Mouse (Mus musculus): ENCODE results near the gene Ripor3. TPM values are rescaled to one million over a fixed set of nuclear protein-coding genes. Genes with fewer than 3 reads are reported as not detected.

The Ripor3 gene
- polyA plus RNA-seq, 1 experiment from 2014 or later, result 0.13 TPM

- Histone ChIP-seq H3K9ac (replicated peaks) (no peak overlapping the region), H3K4me3 (no peak overlapping the region), H3K4me2 (replicated peaks) (no peak overlapping the region), H3K36me3 (no peaks in the 10 kb centered on the region), H3K4me1 (no peaks in the 10 kb centered on the region), H3K27ac (replicated peaks) (no peak overlapping the region), H3K27me3 (no peaks in the 10 kb centered on the region), H3K9me3 (0 out of 2 replicates have a peak, but pooled peaks cover 3% of the 10 kb centered on the region)
- 57% methylated on average over 4 of the region's 4 CpGs for WGBS
- ATAC-seq (replicated peaks), result no peak
Observed at GRCm38 (mm10) chr2:168002188-168002587, 8.2 kb downstream of the Ripor3 start.

- ATAC-seq (replicated peaks), result no peak
- no peaks in the 10 kb centered on the region for H3K4me1 ChIP-seq
- no peak overlapping the region for H3K9ac ChIP-seq (replicated peaks)
- no peaks in the 10 kb centered on the region for H3K27me3 ChIP-seq
- 0 out of 2 replicates have a peak, but pooled peaks cover 3% of the 10 kb centered on the region for H3K9me3 ChIP-seq
- no peak overlapping the region for H3K4me2 ChIP-seq (replicated peaks)
- H3K27ac ChIP-seq (replicated peaks), result no peak overlapping the region
- no peak overlapping the region for H3K4me3 ChIP-seq
- no peaks in the 10 kb centered on the region for H3K36me3 ChIP-seq
- 71% methylated on average over 3 of the region's 3 CpGs for WGBS
Observed at GRCm38 (mm10) chr2:167999145-167999743, 11.2 kb downstream of the Ripor3 start.

GRCm38 (mm10) chr2:167997562-167997961, 12.9 kb downstream of the Ripor3 start:
- H3K36me3 ChIP-seq, result no peaks in the 10 kb centered on the region
- H3K27ac ChIP-seq (replicated peaks), result no peak overlapping the region
- H3K4me3 ChIP-seq, result no peak overlapping the region
- 82% methylated on average over 3 of the region's 3 CpGs for WGBS
- no peaks in the 10 kb centered on the region for H3K27me3 ChIP-seq
- no peak for ATAC-seq (replicated peaks)
- 0 out of 2 replicates have a peak, but pooled peaks cover 3% of the 10 kb centered on the region for H3K9me3 ChIP-seq
- no peaks in the 10 kb centered on the region for H3K4me1 ChIP-seq
- H3K9ac ChIP-seq (replicated peaks), result no peak overlapping the region
- no peak overlapping the region for H3K4me2 ChIP-seq (replicated peaks)

DNA sequence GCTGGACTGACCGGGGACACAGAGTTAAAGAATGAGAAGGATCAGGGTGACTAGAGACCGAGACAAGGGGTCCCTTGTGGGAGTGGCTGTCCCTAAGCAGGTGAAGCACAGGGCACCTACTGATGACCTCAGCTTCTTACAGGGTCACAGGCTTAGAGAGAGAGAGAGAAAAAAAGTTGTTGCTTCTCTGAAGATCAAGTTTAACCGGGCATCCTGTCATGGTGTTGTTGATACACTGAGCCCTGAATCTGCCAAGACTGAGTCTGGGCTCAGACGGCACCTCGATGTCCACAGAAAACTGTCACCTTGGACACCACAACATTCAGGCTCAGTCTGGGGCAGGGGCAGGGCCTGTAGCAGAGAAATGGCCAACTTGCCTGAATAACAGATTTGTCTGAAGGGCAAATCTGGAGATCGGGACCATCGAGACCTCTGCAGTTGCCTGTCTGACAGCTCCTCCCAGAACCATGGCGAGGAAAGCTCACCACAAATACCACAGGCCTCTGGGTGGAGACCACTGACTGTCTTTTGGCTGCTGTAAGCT, 13.7 kb downstream of the Ripor3 start:
- 58% methylated on average over 8 of the region's 8 CpGs for WGBS
- H3K27ac ChIP-seq (replicated peaks), result no peak overlapping the region
- H3K4me2 ChIP-seq (replicated peaks), result no peak overlapping the region
- H3K27me3 ChIP-seq, result no peaks in the 10 kb centered on the region
- H3K36me3 ChIP-seq, result no peaks in the 10 kb centered on the region
- H3K9ac ChIP-seq (replicated peaks), result no peak overlapping the region
- H3K9me3 ChIP-seq, result 0 out of 2 replicates have a peak, but pooled peaks cover 3% of the 10 kb centered on the region
- no peaks in the 10 kb centered on the region for H3K4me1 ChIP-seq
- no peak for ATAC-seq (replicated peaks)
- H3K4me3 ChIP-seq, result no peak overlapping the region

DNA sequence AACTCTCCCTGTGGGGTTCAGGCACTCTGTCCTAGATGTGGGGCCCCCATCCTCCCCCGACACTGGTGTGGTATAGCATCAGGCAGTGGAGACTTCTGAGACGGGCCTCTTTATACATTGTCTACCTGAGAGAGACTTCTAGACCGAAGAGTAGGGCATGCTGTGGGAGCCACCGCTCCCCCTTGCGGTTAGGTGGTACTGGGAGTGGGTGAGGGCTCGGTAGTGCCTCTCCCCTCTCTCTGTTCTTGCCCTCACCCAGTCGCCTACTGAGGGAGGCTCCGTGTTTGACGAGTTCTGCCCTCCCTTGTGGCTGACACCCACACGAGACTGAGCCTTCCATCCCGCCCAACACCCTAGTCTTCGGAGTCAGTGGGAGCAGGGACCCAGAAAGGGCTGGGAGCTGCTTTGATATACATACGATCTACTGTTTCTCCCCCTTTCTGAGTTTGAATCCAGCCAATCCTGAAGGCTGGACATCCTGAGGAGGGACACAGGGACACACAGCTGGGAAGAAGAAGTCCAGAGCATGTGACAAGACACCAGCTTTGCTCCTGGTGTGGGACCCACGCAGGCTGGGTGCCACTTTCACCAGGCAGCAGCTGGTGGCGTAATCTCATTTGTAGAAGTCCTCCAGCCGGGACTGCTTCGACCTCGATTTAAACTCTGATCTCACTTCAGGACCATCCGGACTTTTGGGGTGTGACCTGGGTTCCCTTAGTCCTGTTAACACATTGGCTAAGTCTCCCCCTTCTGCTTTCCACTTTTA, 14.4 kb downstream of the Ripor3 start:
- Histone ChIP-seq H3K27me3 (no peaks in the 10 kb centered on the region), H3K9ac (replicated peaks) (no peak overlapping the region), H3K27ac (replicated peaks) (no peak overlapping the region), H3K4me3 (no peak overlapping the region), H3K36me3 (no peaks in the 10 kb centered on the region), H3K4me2 (replicated peaks) (no peak overlapping the region), H3K9me3 (0 out of 2 replicates have a peak, but pooled peaks cover 3% of the 10 kb centered on the region), H3K4me1 (no peaks in the 10 kb centered on the region)
- 66% methylated on average over 19 of the region's 19 CpGs for WGBS
- no peak for ATAC-seq (replicated peaks)

GRCm38 (mm10) chr2:167993260-167993659, 17.2 kb downstream of the Ripor3 start:
- ATAC-seq (replicated peaks), result no peak
- Histone ChIP-seq H3K4me3 (no peak overlapping the region), H3K4me1 (peaks cover 8% of the 10 kb centered on the region), H3K4me2 (replicated peaks) (no peak overlapping the region), H3K36me3 (no peaks in the 10 kb centered on the region), H3K27ac (replicated peaks) (no peak overlapping the region), H3K9me3 (no peaks in the 10 kb centered on the region), H3K9ac (replicated peaks) (no peak overlapping the region), H3K27me3 (no peaks in the 10 kb centered on the region)
- 64% methylated on average over 13 of the region's 13 CpGs for WGBS

DNA sequence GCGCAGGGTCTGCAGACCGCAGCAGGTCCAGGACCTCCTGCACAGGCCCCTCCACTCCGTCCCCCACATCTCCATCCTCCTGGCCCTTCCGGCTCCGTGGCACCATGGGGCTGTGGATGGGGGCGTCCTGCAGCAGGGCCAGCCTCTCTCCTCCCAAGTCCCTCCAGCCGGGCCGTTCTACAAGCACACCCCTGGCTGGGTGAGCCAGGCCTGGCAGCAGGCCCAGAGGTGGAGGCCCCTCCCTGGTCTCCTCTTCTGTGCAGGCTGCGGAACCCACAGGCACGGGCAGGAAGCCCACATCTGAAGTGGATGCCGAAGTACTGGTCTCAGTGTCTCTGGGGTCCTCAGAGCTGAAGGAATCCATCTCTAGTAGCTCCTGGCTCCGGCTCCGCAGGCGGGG, 21.1 kb downstream of the Ripor3 start:
- Histone ChIP-seq H3K36me3 (no peaks in the 10 kb centered on the region), H3K9ac (replicated peaks) (no peak overlapping the region), H3K4me2 (replicated peaks) (no peak overlapping the region), H3K27ac (replicated peaks) (no peak overlapping the region), H3K4me1 (peaks cover 8% of the 10 kb centered on the region), H3K27me3 (no peaks in the 10 kb centered on the region), H3K4me3 (no peak overlapping the region), H3K9me3 (no peaks in the 10 kb centered on the region)
- 54% methylated on average over 14 of the region's 14 CpGs for WGBS
- ATAC-seq (replicated peaks), result peak; percentile 55; the same call in 1 of the 2 replicates

DNA sequence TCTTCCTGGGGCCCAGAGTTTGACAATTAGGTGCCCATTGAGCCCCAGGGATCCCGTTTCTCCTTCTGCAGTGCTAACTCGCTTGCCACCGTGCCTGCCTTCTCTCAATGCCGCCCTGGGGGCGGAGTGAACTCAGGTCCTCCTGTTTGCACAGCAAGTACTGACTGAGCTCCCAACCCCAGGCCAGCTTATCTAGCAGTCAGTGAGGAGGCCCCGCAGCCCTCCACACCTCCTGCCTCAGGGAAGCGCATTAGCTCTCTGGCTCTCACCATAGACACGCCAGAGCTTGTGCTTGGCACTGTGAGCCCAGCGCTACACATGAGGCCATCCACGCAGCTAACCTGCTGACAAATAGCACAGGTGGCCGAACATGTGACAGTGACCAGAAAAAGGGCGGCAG, 22.8 kb downstream of the Ripor3 start:
- no peak overlapping the region for H3K27ac ChIP-seq (replicated peaks)
- no peak overlapping the region for H3K9ac ChIP-seq (replicated peaks)
- H3K27me3 ChIP-seq, result no peaks in the 10 kb centered on the region
- no peak overlapping the region for H3K4me3 ChIP-seq
- no peaks in the 10 kb centered on the region for H3K9me3 ChIP-seq
- no peaks in the 10 kb centered on the region for H3K36me3 ChIP-seq
- no peak overlapping the region for H3K4me2 ChIP-seq (replicated peaks)
- peaks cover 8% of the 10 kb centered on the region for H3K4me1 ChIP-seq
- WGBS, result 57% methylated on average over 12 of the region's 12 CpGs
- ATAC-seq (replicated peaks), result no peak

- H3K27me3 ChIP-seq, result no peaks in the 10 kb centered on the region
- H3K4me3 ChIP-seq, result no peak overlapping the region
- WGBS, result 26% methylated on average over 6 of the region's 7 CpGs
- H3K9me3 ChIP-seq, result no peaks in the 10 kb centered on the region
- no peak overlapping the region for H3K4me2 ChIP-seq (replicated peaks)
- no peak overlapping the region for H3K9ac ChIP-seq (replicated peaks)
- peaks cover 8% of the 10 kb centered on the region for H3K4me1 ChIP-seq
- no peak overlapping the region for H3K27ac ChIP-seq (replicated peaks)
- H3K36me3 ChIP-seq, result no peaks in the 10 kb centered on the region
- ATAC-seq (replicated peaks), result no peak
Observed at GRCm38 (mm10) chr2:167986762-167987161, 23.7 kb downstream of the Ripor3 start.

DNA sequence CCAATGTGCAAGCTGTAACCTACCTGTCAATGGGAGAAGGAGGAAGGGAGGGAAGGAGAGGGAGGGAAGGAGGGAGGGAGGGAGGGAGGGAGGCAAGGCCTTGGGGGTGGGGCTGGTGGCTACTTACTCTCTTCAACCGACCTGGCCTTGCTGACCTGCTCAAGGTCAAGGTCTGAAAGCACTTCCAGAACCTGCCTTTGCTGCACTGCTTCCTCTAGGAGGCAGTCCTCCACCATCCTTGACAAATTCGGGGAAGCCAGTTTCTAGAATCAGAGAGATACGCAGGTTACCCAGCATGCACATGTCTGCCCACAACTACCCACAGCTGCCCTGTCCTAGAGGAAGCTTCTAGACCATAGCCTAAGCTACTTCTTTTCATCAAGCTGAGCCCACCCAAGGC, 25.5 kb downstream of the Ripor3 start:
- Histone ChIP-seq H3K9ac (replicated peaks) (no peak overlapping the region), H3K4me3 (no peak overlapping the region), H3K27ac (replicated peaks) (no peak overlapping the region), H3K4me2 (replicated peaks) (no peak overlapping the region), H3K27me3 (no peaks in the 10 kb centered on the region), H3K9me3 (no peaks in the 10 kb centered on the region), H3K36me3 (peaks cover 2% of the 10 kb centered on the region; the same call in 1 of the 2 replicates), H3K4me1 (peaks cover 8% of the 10 kb centered on the region)
- no peak for ATAC-seq (replicated peaks)
- 44% methylated on average over 3 of the region's 3 CpGs for WGBS

- Histone ChIP-seq H3K4me2 (replicated peaks) (no peak overlapping the region), H3K9ac (replicated peaks) (no peak overlapping the region), H3K4me1 (peaks cover 4% of the 10 kb centered on the region), H3K27ac (replicated peaks) (no peak overlapping the region), H3K36me3 (peaks cover 8% of the 10 kb centered on the region), H3K9me3 (no peaks in the 10 kb centered on the region), H3K4me3 (no peak overlapping the region), H3K27me3 (no peaks in the 10 kb centered on the region)
- ATAC-seq (replicated peaks), result no peak
- WGBS, result 86% methylated on average over 5 of the region's 5 CpGs
Observed at GRCm38 (mm10) chr2:167984371-167984770, 26.0 kb downstream of the Ripor3 start.

DNA sequence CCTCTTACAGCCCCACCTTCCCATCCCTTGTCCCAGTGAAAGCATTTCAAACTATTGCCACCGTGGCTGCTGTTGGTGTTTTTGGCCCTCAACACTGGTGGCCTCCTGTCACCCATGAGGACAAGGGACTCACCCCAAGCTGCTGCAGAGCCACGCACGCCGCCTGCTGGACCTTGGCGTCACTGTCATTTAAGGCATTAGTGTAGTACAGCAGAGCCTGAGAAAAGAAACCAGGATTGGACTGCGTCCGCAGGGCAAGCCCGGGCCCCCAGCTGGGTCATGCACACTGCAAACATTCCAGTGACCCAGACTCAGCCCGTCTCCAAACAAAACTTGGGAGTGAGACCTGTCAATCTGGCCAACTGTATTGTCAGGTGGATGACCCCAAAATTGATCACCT, 27.8 kb downstream of the Ripor3 start:
- no peaks in the 10 kb centered on the region for H3K9me3 ChIP-seq
- H3K9ac ChIP-seq (replicated peaks), result no peak overlapping the region
- H3K4me3 ChIP-seq, result no peak overlapping the region
- H3K4me1 ChIP-seq, result no peaks in the 10 kb centered on the region
- H3K27ac ChIP-seq (replicated peaks), result no peak overlapping the region
- H3K36me3 ChIP-seq, result peaks cover 18% of the 10 kb centered on the region
- WGBS, result 66% methylated on average over 9 of the region's 9 CpGs
- H3K4me2 ChIP-seq (replicated peaks), result no peak overlapping the region
- H3K27me3 ChIP-seq, result no peaks in the 10 kb centered on the region
- ATAC-seq (replicated peaks), result no peak

Data from forebrain, embryonic 15.5 days (tissue).